Mouse (Mus musculus): ENCODE data around the gene Pla2g4e. TPM values are rescaled to one million over a fixed set of nuclear protein-coding genes. Genes with fewer than 3 reads are reported as not detected.
A peak's percentile ranks its signal among the peaks of the same experiment; 100 is the strongest.

The Pla2g4e gene
- polyA plus RNA-seq (2012; rRNA removed) = 0.03 and 0.67 TPM in 2 replicates

DNA sequence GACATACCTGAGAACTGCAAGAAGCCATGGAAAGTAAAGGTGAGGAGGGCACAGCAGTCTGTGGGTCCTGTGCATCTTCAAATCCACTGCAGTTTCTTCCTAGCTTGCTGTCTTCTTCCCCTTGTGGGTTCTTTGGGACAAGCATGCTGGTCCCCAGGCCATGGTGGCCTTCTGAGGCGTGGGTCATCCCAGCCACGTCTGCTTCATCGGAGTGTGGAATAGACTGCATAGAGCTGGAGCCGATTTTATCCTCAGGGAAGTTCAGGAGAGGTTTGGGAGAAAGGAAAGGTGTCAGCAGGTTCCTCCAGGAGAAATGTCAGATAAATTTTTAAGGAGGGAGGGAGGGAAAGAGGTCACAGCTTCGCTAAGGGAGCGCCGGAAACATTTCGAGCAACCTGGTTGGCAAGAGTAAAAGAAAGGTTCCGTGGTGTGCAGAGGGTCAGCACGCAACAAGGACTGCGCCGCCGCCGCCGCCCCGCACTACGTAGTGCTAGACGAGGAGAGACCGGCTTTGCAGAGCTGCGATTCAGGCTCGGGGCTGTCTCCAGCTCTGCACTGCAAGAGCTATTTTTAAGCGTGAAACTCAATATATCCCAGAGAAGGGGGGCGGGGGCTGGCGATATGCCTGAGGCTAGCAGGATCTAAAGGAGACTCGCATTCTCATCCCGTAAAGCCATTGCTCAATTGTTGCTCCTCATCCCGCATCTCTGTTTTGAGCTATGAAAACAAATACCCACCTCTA, at the start of gene Pla2g4e:
Pla2g4e (minus strand) TSS at position 657 of the 742 bp plus-strand sequence.
- Histone ChIP-seq H3K27ac (ENCODE audit: insufficient read depth, low read depth, low read length) (no peak within 1 kb of the TSS), H3K4me1 (ENCODE audit: control insufficient read depth, insufficient read depth, insufficient read length, low read length) (no peaks in the 10 kb centered on the region), H3K36me3 (ENCODE audit: control insufficient read depth, insufficient read depth, low read length) (no peaks in the 10 kb centered on the region), H3K4me3 (ENCODE audit: low read depth, low read length) (peak within 1 kb of the TSS; percentile 16; the same call in 1 of the 2 replicates), H3K27me3 (ENCODE audit: control insufficient read depth, insufficient read depth, low read length) (0 out of 2 replicates have a peak, but pooled peaks cover 4% of the 10 kb centered on the region)
- no peak for TF ChIP-seq POLR2A (IDR thresholded peaks at IDR 0.05; ENCODE audit: low read depth, low read length)
- 5% methylated on average over 27 of the region's 27 CpGs for WGBS

DNA sequence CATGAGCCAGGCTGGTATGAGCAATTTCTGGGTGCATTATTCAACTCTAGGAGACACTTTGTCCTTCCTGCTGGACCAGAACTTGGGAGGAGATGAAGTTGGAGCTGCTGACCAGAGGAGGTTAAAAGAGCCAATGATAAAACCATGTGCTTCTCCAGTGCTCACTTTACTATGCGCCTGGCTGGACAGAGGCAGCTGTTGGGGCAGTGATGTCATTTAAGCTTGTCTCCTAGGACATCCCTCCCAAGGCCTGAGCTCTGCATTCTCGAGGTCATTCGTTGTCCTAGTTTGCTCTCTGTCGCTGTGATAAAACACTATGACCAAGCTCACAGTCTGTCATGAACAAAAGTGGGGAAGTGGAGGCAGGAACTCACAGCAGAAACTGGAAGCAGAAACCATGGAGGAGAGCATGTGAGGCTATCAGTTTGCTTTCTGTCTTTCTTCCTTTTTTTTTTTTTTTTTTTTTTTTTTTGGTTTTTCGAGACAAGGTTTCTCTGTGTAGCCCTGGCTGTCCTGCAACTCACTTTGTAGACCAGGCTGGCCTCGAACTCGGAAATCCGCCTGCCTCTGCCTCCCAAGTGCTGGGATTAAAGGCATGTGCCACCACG, 46.4 kb upstream of the Pla2g4e start:
- Histone ChIP-seq H3K36me3 (ENCODE audit: control insufficient read depth, insufficient read depth, low read length) (no peaks in the 10 kb centered on the region), H3K4me1 (ENCODE audit: control insufficient read depth, insufficient read depth, insufficient read length, low read length) (no peaks in the 10 kb centered on the region), H3K27ac (ENCODE audit: insufficient read depth, low read depth, low read length) (no peak overlapping the region), H3K27me3 (ENCODE audit: control insufficient read depth, insufficient read depth, low read length) (no peaks in the 10 kb centered on the region), H3K4me3 (ENCODE audit: low read depth, low read length) (no peak overlapping the region)
- WGBS = 83% methylated on average over 8 of the region's 9 CpGs
- no peak for TF ChIP-seq POLR2A (IDR thresholded peaks at IDR 0.05; ENCODE audit: low read depth, low read length)
- TF ChIP-seq CTCF (IDR thresholded peaks at IDR 0.05; ENCODE audit: extremely low read depth, insufficient read length, insufficient replicate concordance, low read depth, low read length) = no peak

DNA sequence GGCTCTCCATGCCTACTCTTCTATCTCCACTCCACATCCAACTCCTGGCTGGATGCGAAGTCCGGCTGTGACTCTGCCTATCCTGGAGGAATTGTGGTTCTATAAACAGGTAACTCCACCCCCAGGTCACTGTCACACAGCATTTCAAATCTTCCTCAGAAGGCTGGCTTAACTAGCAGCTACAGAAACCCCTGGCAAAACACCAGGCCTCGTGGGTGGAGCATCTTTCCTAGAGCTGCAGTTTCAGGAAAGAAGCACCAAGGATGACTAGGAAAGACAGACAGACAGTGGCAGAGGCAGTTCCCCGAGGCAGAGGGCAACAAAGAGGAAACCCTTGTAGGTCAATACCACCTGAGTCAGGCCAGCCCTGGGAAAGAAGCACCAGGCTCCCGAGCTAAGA, 43.9 kb upstream of the Pla2g4e start, which contains the start of gene Pla2g4d:
Pla2g4d (minus strand) TSS at position 203 of the 400 bp plus-strand sequence.
- no peaks in the 10 kb centered on the region for H3K27me3 ChIP-seq (ENCODE audit: control insufficient read depth, insufficient read depth, low read length)
- no peak within 1 kb of the TSS for H3K27ac ChIP-seq (ENCODE audit: insufficient read depth, low read depth, low read length)
- H3K4me3 ChIP-seq (ENCODE audit: low read depth, low read length) = no peak within 1 kb of the TSS
- TF ChIP-seq CTCF (IDR thresholded peaks at IDR 0.05; ENCODE audit: extremely low read depth, insufficient read length, insufficient replicate concordance, low read depth, low read length) = no peak
- TF ChIP-seq POLR2A (IDR thresholded peaks at IDR 0.05; ENCODE audit: low read depth, low read length) = no peak
- no peaks in the 10 kb centered on the region for H3K4me1 ChIP-seq (ENCODE audit: control insufficient read depth, insufficient read depth, insufficient read length, low read length)
- WGBS = 65% methylated on average over 5 of the region's 5 CpGs
- H3K36me3 ChIP-seq (ENCODE audit: control insufficient read depth, insufficient read depth, low read length) = no peaks in the 10 kb centered on the region

DNA sequence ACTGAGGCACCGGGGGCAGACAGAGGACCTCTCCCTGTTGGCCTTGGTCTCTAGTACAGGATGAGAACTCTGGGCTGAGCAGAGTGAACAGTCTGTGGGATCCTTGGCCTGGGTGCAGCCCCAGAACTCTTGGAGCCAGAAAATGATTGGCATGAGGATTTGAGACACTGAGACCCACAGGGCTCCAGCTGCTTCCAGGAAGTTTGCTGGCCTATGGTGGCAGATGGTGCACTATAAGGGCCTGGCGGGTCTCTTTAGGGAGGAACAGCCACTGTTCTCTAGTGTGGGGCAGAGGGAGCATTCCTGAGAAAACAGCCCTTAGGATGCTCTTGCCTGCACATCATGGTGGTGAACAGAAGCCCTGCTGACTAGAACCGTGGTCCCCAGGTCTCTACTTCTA, 43.3 kb upstream of the Pla2g4e start:
- H3K27ac ChIP-seq (ENCODE audit: insufficient read depth, low read depth, low read length) = no peak overlapping the region
- H3K4me1 ChIP-seq (ENCODE audit: control insufficient read depth, insufficient read depth, insufficient read length, low read length) = no peaks in the 10 kb centered on the region
- TF ChIP-seq POLR2A (IDR thresholded peaks at IDR 0.05; ENCODE audit: low read depth, low read length) (no peak), CTCF (IDR thresholded peaks at IDR 0.05; ENCODE audit: extremely low read depth, insufficient read length, insufficient replicate concordance, low read depth, low read length) (no peak)
- H3K36me3 ChIP-seq (ENCODE audit: control insufficient read depth, insufficient read depth, low read length) = no peaks in the 10 kb centered on the region
- H3K27me3 ChIP-seq (ENCODE audit: control insufficient read depth, insufficient read depth, low read length) = no peaks in the 10 kb centered on the region
- H3K4me3 ChIP-seq (ENCODE audit: low read depth, low read length) = no peak overlapping the region
- 79% methylated on average over 3 of the region's 3 CpGs for WGBS

DNA sequence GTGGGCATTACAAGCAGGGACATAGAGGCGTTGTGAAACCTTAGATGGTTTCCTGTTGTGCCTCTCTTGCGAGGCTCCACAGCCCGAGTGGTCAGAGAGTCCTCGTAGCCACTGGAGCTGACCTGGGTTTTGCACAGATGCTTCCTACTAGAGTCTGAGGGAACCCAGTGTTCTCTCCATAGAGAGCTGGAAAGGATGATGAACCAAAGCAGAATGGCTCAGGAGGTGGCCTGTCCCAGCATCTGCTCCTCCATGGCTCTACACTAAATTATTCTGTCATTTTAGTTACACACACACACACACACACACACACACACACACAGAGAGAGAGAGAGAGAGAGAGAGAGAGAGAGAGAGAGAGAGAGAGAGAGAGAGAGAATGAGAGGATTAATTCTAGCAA, 40.5 kb upstream of the Pla2g4e start:
- no peaks in the 10 kb centered on the region for H3K4me1 ChIP-seq (ENCODE audit: control insufficient read depth, insufficient read depth, insufficient read length, low read length)
- TF ChIP-seq CTCF (IDR thresholded peaks at IDR 0.05; ENCODE audit: extremely low read depth, insufficient read length, insufficient replicate concordance, low read depth, low read length) (no peak), POLR2A (IDR thresholded peaks at IDR 0.05; ENCODE audit: low read depth, low read length) (no peak)
- H3K36me3 ChIP-seq (ENCODE audit: control insufficient read depth, insufficient read depth, low read length) = no peaks in the 10 kb centered on the region
- no peak overlapping the region for H3K4me3 ChIP-seq (ENCODE audit: low read depth, low read length)
- H3K27me3 ChIP-seq (ENCODE audit: control insufficient read depth, insufficient read depth, low read length) = no peaks in the 10 kb centered on the region
- 83% methylated on average over 4 of the region's 4 CpGs for WGBS
- no peak overlapping the region for H3K27ac ChIP-seq (ENCODE audit: insufficient read depth, low read depth, low read length)

DNA sequence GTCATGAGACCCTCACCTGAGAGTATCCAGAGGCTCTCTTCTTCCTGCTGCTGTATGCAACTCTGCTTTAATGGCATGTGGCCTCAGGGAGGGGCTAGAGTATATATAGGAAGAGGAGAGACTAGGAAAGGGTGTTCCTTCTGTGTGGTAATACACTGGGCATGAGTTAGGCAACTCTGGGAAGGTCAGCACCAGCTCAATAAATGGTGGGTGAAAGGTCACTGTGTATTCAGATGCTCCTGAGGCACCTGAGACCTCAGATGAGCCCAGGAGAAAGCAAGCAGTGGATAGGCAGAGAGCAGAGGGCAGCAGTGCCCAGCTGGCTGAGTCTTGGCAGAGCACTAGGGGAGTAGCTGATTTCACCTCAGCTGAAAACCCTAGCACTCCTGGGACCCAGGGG, 39.6 kb upstream of the Pla2g4e start:
- TF ChIP-seq CTCF (IDR thresholded peaks at IDR 0.05; ENCODE audit: extremely low read depth, insufficient read length, insufficient replicate concordance, low read depth, low read length) = no peak
- no peak for TF ChIP-seq POLR2A (IDR thresholded peaks at IDR 0.05; ENCODE audit: low read depth, low read length)
- H3K4me3 ChIP-seq (ENCODE audit: low read depth, low read length) = no peak overlapping the region

DNA sequence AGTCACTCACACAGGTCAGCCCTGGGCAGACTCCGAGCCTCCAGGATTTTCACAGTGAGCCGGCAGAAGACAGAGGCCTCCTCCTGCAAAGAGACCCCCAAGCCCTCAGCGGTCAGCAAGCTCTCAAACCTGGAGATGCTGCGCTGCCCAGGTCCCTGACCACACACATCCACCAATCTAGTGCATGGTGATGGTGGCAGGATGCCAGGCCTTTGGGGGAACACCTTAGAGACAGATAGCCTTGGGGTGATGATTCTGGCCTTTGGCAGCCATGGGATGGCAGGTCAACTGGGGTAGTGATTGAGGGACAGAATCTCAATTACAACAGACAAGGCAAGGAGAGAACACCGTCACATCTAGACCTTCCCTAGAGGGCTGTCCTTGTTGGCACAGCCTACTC, 39.0 kb upstream of the Pla2g4e start:
- no peak for TF ChIP-seq POLR2A (IDR thresholded peaks at IDR 0.05; ENCODE audit: low read depth, low read length)
- Histone ChIP-seq H3K4me1 (ENCODE audit: control insufficient read depth, insufficient read depth, insufficient read length, low read length) (no peaks in the 10 kb centered on the region), H3K36me3 (ENCODE audit: control insufficient read depth, insufficient read depth, low read length) (no peaks in the 10 kb centered on the region)

More for the DNA sequence above, 39.6 kb upstream of the Pla2g4e start:
- Histone ChIP-seq H3K36me3 (ENCODE audit: control insufficient read depth, insufficient read depth, low read length) (no peaks in the 10 kb centered on the region), H3K4me1 (ENCODE audit: control insufficient read depth, insufficient read depth, insufficient read length, low read length) (no peaks in the 10 kb centered on the region), H3K27ac (ENCODE audit: insufficient read depth, low read depth, low read length) (no peak overlapping the region), H3K27me3 (ENCODE audit: control insufficient read depth, insufficient read depth, low read length) (no peaks in the 10 kb centered on the region)

More for the DNA sequence above, 39.0 kb upstream of the Pla2g4e start:
- WGBS = 82% methylated on average over 5 of the region's 5 CpGs
- Histone ChIP-seq H3K27me3 (ENCODE audit: control insufficient read depth, insufficient read depth, low read length) (no peaks in the 10 kb centered on the region), H3K4me3 (ENCODE audit: low read depth, low read length) (no peak overlapping the region), H3K27ac (ENCODE audit: insufficient read depth, low read depth, low read length) (no peak overlapping the region)
